Mouse (Mus musculus): ENCODE data around the gene Lztr1. TPM values are rescaled to one million over a fixed set of nuclear protein-coding genes. Genes with fewer than 3 reads are reported as not detected.

Lztr1 gene
- polyA plus RNA-seq, 1 experiment from 2014 or later: 164 TPM

- Histone ChIP-seq H3K4me3 (no peak overlapping the region), H3K4me1 (peaks cover 20% of the 10 kb centered on the region), H3K9ac (no peak overlapping the region), H3K27ac (no peak overlapping the region), H3K9me3 (no peaks in the 10 kb centered on the region), H3K4me2 (no peak overlapping the region), H3K36me3 (replicated peaks) (peaks cover 34% of the 10 kb centered on the region), H3K27me3 (replicated peaks) (no peaks in the 10 kb centered on the region)
- ATAC-seq (replicated peaks): no peak
- WGBS: 93% methylated on average over 2 of the region's 2 CpGs
Measured at GRCm38 (mm10) chr16:17510686-17511085, 2.2 kb downstream of the Lztr1 start.

GRCm38 (mm10) chr16:17511431-17511830 lies 2.9 kb downstream of the Lztr1 start:
- Histone ChIP-seq H3K4me2 (no peak overlapping the region), H3K36me3 (replicated peaks) (peaks cover 40% of the 10 kb centered on the region), H3K4me1 (peaks cover 20% of the 10 kb centered on the region), H3K27ac (no peak overlapping the region), H3K4me3 (no peak overlapping the region), H3K9me3 (no peaks in the 10 kb centered on the region), H3K27me3 (replicated peaks) (no peaks in the 10 kb centered on the region), H3K9ac (no peak overlapping the region)
- ATAC-seq (replicated peaks): no peak
- WGBS: 94% methylated on average over 4 of the region's 4 CpGs

- WGBS: 94% methylated on average over 2 of the region's 2 CpGs
- Histone ChIP-seq H3K4me3 (no peak overlapping the region), H3K36me3 (replicated peaks) (peaks cover 86% of the 10 kb centered on the region), H3K4me1 (no peaks in the 10 kb centered on the region), H3K27me3 (replicated peaks) (no peaks in the 10 kb centered on the region), H3K9ac (no peak overlapping the region), H3K4me2 (no peak overlapping the region), H3K27ac (no peak overlapping the region), H3K9me3 (no peaks in the 10 kb centered on the region)
- no peak for ATAC-seq (replicated peaks)
Measured at GRCm38 (mm10) chr16:17518910-17519309, 10.4 kb downstream of the Lztr1 start.

- Histone ChIP-seq H3K4me1 (0 out of 2 replicates have a peak, but pooled peaks cover 3% of the 10 kb centered on the region), H3K4me3 (no peak overlapping the region), H3K27ac (no peak overlapping the region), H3K36me3 (replicated peaks) (peaks cover 72% of the 10 kb centered on the region), H3K27me3 (replicated peaks) (no peaks in the 10 kb centered on the region), H3K9me3 (no peaks in the 10 kb centered on the region), H3K9ac (no peak overlapping the region), H3K4me2 (no peak overlapping the region)
- 93% methylated on average over 11 of the region's 11 CpGs for WGBS
- ATAC-seq (replicated peaks): no peak
Measured at GRCm38 (mm10) chr16:17524156-17524555, 15.7 kb downstream of the Lztr1 start.

- peaks cover 13% of the 10 kb centered on the region for H3K4me1 ChIP-seq
- no peak for ATAC-seq (replicated peaks)
- H3K4me3 ChIP-seq: no peak overlapping the region
- no peak overlapping the region for H3K27ac ChIP-seq
- no peak overlapping the region for H3K9ac ChIP-seq
- 91% methylated on average over 3 of the region's 3 CpGs for WGBS
- no peaks in the 10 kb centered on the region for H3K27me3 ChIP-seq (replicated peaks)
- peaks cover 58% of the 10 kb centered on the region for H3K36me3 ChIP-seq (replicated peaks)
- no peaks in the 10 kb centered on the region for H3K9me3 ChIP-seq
- H3K4me2 ChIP-seq: no peak overlapping the region
Measured at GRCm38 (mm10) chr16:17525524-17525923, 17.0 kb downstream of the Lztr1 start.

GRCm38 (mm10) chr16:17526223-17526622 lies 17.7 kb downstream of the Lztr1 start:
- H3K9me3 ChIP-seq: no peaks in the 10 kb centered on the region
- 90% methylated on average over 6 of the region's 6 CpGs for WGBS
- no peak overlapping the region for H3K4me2 ChIP-seq
- peaks cover 13% of the 10 kb centered on the region for H3K4me1 ChIP-seq
- peaks cover 51% of the 10 kb centered on the region for H3K36me3 ChIP-seq (replicated peaks)
- H3K4me3 ChIP-seq: no peak overlapping the region
- no peak overlapping the region for H3K9ac ChIP-seq
- H3K27me3 ChIP-seq (replicated peaks): no peaks in the 10 kb centered on the region
- H3K27ac ChIP-seq: no peak overlapping the region
- ATAC-seq (replicated peaks): no peak

GRCm38 (mm10) chr16:17527606-17528005 lies 19.1 kb downstream of the Lztr1 start:
- Histone ChIP-seq H3K4me1 (peaks cover 22% of the 10 kb centered on the region), H3K36me3 (replicated peaks) (peaks cover 37% of the 10 kb centered on the region), H3K27me3 (replicated peaks) (no peaks in the 10 kb centered on the region), H3K9me3 (no peaks in the 10 kb centered on the region), H3K4me2 (no peak overlapping the region), H3K4me3 (no peak overlapping the region), H3K9ac (no peak overlapping the region), H3K27ac (no peak overlapping the region)
- ATAC-seq (replicated peaks): no peak

GRCm38 (mm10) chr16:17528276-17528675 lies 19.8 kb downstream of the Lztr1 start:
- Histone ChIP-seq H3K27me3 (replicated peaks) (no peaks in the 10 kb centered on the region), H3K4me2 (no peak overlapping the region), H3K9me3 (no peaks in the 10 kb centered on the region), H3K4me1 (peaks cover 22% of the 10 kb centered on the region), H3K36me3 (replicated peaks) (peaks cover 32% of the 10 kb centered on the region), H3K9ac (no peak overlapping the region), H3K27ac (no peak overlapping the region), H3K4me3 (no peak overlapping the region)
- 89% methylated on average over 13 of the region's 13 CpGs for WGBS
- ATAC-seq (replicated peaks): no peak

GRCm38 (mm10) chr16:17529981-17530586 lies 21.6 kb downstream of the Lztr1 start:
- WGBS: 17% methylated on average over 17 of the region's 17 CpGs
- H3K9me3 ChIP-seq: no peaks in the 10 kb centered on the region
- H3K27ac ChIP-seq: peak overlapping the region; percentile 99
- H3K27me3 ChIP-seq (replicated peaks): no peaks in the 10 kb centered on the region
- peak; percentile 19 for ATAC-seq (replicated peaks)
- H3K4me3 ChIP-seq: peak overlapping the region; percentile 75
- H3K4me2 ChIP-seq: peak overlapping the region; percentile 92
- peak overlapping the region; percentile 84 for H3K9ac ChIP-seq
- H3K4me1 ChIP-seq: peaks cover 22% of the 10 kb centered on the region
- peaks cover 18% of the 10 kb centered on the region; the same call in 1 of the 2 replicates for H3K36me3 ChIP-seq (replicated peaks)

GRCm38 (mm10) chr16:17530640-17531288 lies 22.3 kb downstream of the Lztr1 start, which contains the start of gene Thap7:
Gene Thap7 (minus strand): TSS chr16:17531136.
- Histone ChIP-seq H3K27ac (peak within 1 kb of the TSS; percentile 99), H3K4me1 (peaks cover 22% of the 10 kb centered on the region), H3K9me3 (no peaks in the 10 kb centered on the region), H3K4me3 (peak within 1 kb of the TSS; percentile 75), H3K9ac (peak within 1 kb of the TSS; percentile 84), H3K27me3 (replicated peaks) (no peaks in the 10 kb centered on the region), H3K4me2 (peak within 1 kb of the TSS; percentile 92), H3K36me3 (replicated peaks) (peaks cover 11% of the 10 kb centered on the region; the same call in 1 of the 2 replicates)
- under 1% methylated on average over 67 of the region's 67 CpGs for WGBS
- peak; percentile 97 for ATAC-seq (replicated peaks)

GRCm38 (mm10) chr16:17532271-17532670 lies 23.8 kb downstream of the Lztr1 start:
- WGBS: 63% methylated on average over 4 of the region's 4 CpGs

GRCm38 (mm10) chr16:17532676-17533329 lies 24.3 kb downstream of the Lztr1 start:
- 71% methylated on average over 14 of the region's 14 CpGs for WGBS
- H3K4me2 ChIP-seq: no peak overlapping the region
- ATAC-seq (replicated peaks): no peak

More at GRCm38 (mm10) chr16:17532271-17532670, 23.8 kb downstream of the Lztr1 start:
- Histone ChIP-seq H3K4me1 (peaks cover 22% of the 10 kb centered on the region), H3K27me3 (replicated peaks) (no peaks in the 10 kb centered on the region), H3K9ac (no peak overlapping the region), H3K4me2 (peak overlapping the region; percentile 92; the same call in 1 of the 2 replicates), H3K4me3 (no peak overlapping the region), H3K27ac (no peak overlapping the region), H3K9me3 (no peaks in the 10 kb centered on the region), H3K36me3 (replicated peaks) (peaks cover 6% of the 10 kb centered on the region; the same call in 1 of the 2 replicates)
- no peak for ATAC-seq (replicated peaks)

More at GRCm38 (mm10) chr16:17532676-17533329, 24.3 kb downstream of the Lztr1 start:
- H3K27ac ChIP-seq: no peak overlapping the region
- no peak overlapping the region for H3K9ac ChIP-seq
- no peaks in the 10 kb centered on the region for H3K27me3 ChIP-seq (replicated peaks)
- no peaks in the 10 kb centered on the region for H3K9me3 ChIP-seq
- peaks cover 22% of the 10 kb centered on the region for H3K4me1 ChIP-seq
- H3K4me3 ChIP-seq: no peak overlapping the region
- 0 out of 2 replicates have a peak, but pooled peaks cover 2% of the 10 kb centered on the region for H3K36me3 ChIP-seq (replicated peaks)
